Mouse (Mus musculus) ES-Bruce4 (cell line): ENCODE data around the gene Ubfd1. TPM values are rescaled to one million over a fixed set of nuclear protein-coding genes. Genes with fewer than 3 reads are reported as not detected.

Experiments
- H3K27ac ChIP-seq: 2 replicates; pipeline ENCODE4 v1.5.1; 2012; ENCODE audit warnings: low read length, inconsistent platforms; ENCODE audit not compliant: insufficient read depth
- H3K27me3 ChIP-seq: 2 replicates; pipeline ENCODE4 v1.6.1; 2012; ENCODE audit warnings: mild to moderate bottlenecking, low read length, inconsistent platforms; ENCODE audit not compliant: control insufficient read depth, poor library complexity, insufficient read depth, severe bottlenecking
- H3K36me3 ChIP-seq: 2 replicates; pipeline ENCODE4 v1.6.1; 2012; ENCODE audit warnings: inconsistent platforms, mild to moderate bottlenecking, low read length, moderate library complexity; ENCODE audit not compliant: control insufficient read depth, poor library complexity, insufficient read depth, severe bottlenecking
- H3K4me1 ChIP-seq: one replicate; pipeline ENCODE4 v1.8.1; 2011; ENCODE audit warnings: low read length; ENCODE audit not compliant: control insufficient read depth, insufficient read depth
- H3K4me3 ChIP-seq: 2 replicates; pipeline ENCODE4 v1.5.1; 2011; ENCODE audit warnings: low read depth, mild to moderate bottlenecking, low read length
- H3K9ac ChIP-seq: 2 replicates; pipeline ENCODE4 v1.6.1; 2012; ENCODE audit warnings: low read depth, mild to moderate bottlenecking, inconsistent platforms; ENCODE audit not compliant: poor library complexity, severe bottlenecking
- H3K9me3 ChIP-seq: replicated peaks from 2 replicates; pipeline ENCODE4 v1.6.1; 2012; ENCODE audit warnings: mild to moderate bottlenecking, low read length, inconsistent platforms; ENCODE audit not compliant: control insufficient read depth, poor library complexity, insufficient read depth, severe bottlenecking
- CTCF ChIP-seq: IDR thresholded peaks from one replicate; pipeline ENCODE4 v1.8.1; 2011; ENCODE audit warnings: low read depth, low read length
- EP300 ChIP-seq: IDR thresholded peaks from 2 replicates; pipeline ENCODE4 v1.6.1; 2011; ENCODE audit warnings: low read depth, low read length; ENCODE audit not compliant: insufficient read depth
- POLR2A ChIP-seq: IDR thresholded peaks from one replicate; pipeline ENCODE4 v1.8.1; 2011; ENCODE audit warnings: low read length; ENCODE audit not compliant: insufficient read depth
- polyA plus RNA-seq: library from polyadenylated mRNA; stranded (reverse); fragments of >200 nt; gene quantifications from 2 replicates; pipeline ENCODE4 v1.2.4, GENCODE M21; 2011; ENCODE audit warnings: low read depth; ENCODE audit not compliant: missing spikeins, insufficient read depth, insufficient read length

Gene Ubfd1
- polyA plus RNA-seq, 1 experiment = 75.4 TPM

GRCm38 (mm10) chr7:122123518-122123917 is 56.5 kb downstream of the Ubfd1 start:
- Histone ChIP-seq H3K4me3 (no peak overlapping the region), H3K36me3 (peaks cover 64% of the 10 kb centered on the region), H3K4me1 (no peaks in the 10 kb centered on the region), H3K27ac (no peak overlapping the region), H3K9me3 (no peaks in the 10 kb centered on the region), H3K27me3 (no peaks in the 10 kb centered on the region), H3K9ac (no peak overlapping the region)
- no peak for TF ChIP-seq EP300
- TF ChIP-seq POLR2A = no peak
- no peak for TF ChIP-seq CTCF

GRCm38 (mm10) chr7:122125636-122126035 is 58.7 kb downstream of the Ubfd1 start:
- Histone ChIP-seq H3K4me3 (no peak overlapping the region), H3K4me1 (no peaks in the 10 kb centered on the region), H3K27me3 (no peaks in the 10 kb centered on the region), H3K27ac (no peak overlapping the region), H3K36me3 (peaks cover 54% of the 10 kb centered on the region), H3K9ac (no peak overlapping the region), H3K9me3 (no peaks in the 10 kb centered on the region)
- TF ChIP-seq CTCF (peak; percentile 43), EP300 (no peak), POLR2A (no peak)

GRCm38 (mm10) chr7:122126946-122127345 is 60.0 kb downstream of the Ubfd1 start:
- TF ChIP-seq CTCF = no peak
- Histone ChIP-seq H3K4me3 (no peak overlapping the region), H3K27me3 (no peaks in the 10 kb centered on the region), H3K36me3 (peaks cover 45% of the 10 kb centered on the region), H3K27ac (no peak overlapping the region), H3K9ac (no peak overlapping the region), H3K4me1 (no peaks in the 10 kb centered on the region), H3K9me3 (no peaks in the 10 kb centered on the region)

Other genes starting within 250 kb of the Ubfd1 start
- not detected in 2 replicates for gene Scnn1b, start 202.1 kb upstream of the Ubfd1 start, polyA plus RNA-seq
- 19.0 and 21.7 TPM in 2 replicates for gene Cog7, start 85.5 kb upstream of the Ubfd1 start, polyA plus RNA-seq
- 123 and 125 TPM in 2 replicates for gene Gga2, start 46.0 kb upstream of the Ubfd1 start, polyA plus RNA-seq
- 12.4 and 12.5 TPM in 2 replicates for gene Ears2, start 88 bp downstream of the Ubfd1 start, polyA plus RNA-seq
- 262 and 271 TPM in 2 replicates for gene Ndufab1, start 34.7 kb downstream of the Ubfd1 start, polyA plus RNA-seq
- 32.0 and 32.6 TPM in 2 replicates for gene Palb2, start 65.8 kb downstream of the Ubfd1 start, polyA plus RNA-seq
- 56.5 and 62.4 TPM in 2 replicates for gene Dctn5, start 65.9 kb downstream of the Ubfd1 start, polyA plus RNA-seq
- gene Plk1, start 92.3 kb downstream of the Ubfd1 start, polyA plus RNA-seq = 157 and 170 TPM in 2 replicates
- not detected in 2 replicates for gene Ern2, start 119.0 kb downstream of the Ubfd1 start, polyA plus RNA-seq
- gene Chp2, start 152.3 kb downstream of the Ubfd1 start, polyA plus RNA-seq = not detected in 2 replicates
- gene Prkcb, start 221.6 kb downstream of the Ubfd1 start, polyA plus RNA-seq = 1.4 and 2.3 TPM in 2 replicates